Mouse (Mus musculus): ENCODE data around the gene Sp2.

DNA sequence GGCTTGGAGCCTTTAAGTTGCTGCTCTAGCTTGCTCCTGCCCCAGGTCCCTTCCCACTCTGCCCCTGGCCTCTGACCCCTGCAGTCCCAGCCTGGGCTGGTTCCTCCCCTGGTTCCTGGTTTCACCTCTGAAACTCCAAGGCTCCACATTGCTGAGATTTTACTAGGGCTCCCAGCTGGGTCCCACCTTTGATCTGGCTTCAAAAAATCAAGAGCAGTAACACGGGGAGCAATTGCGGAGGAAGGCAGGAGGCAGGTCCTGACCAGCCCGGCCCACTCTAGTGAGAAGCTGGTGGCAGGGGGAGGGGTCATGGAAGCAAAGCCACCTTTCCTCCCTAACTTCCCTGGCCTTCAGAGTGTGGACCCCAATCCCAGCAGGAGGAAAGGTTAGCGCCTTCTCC lies 2.1 kb upstream of the Sp2 start:
- TF ChIP-seq POLR2A (IDR thresholded peaks at IDR 0.05; ENCODE audit: extremely low read depth, insufficient read depth, low read length) = no peak
- no peak for TF ChIP-seq CTCF (IDR thresholded peaks at IDR 0.05; ENCODE audit: extremely low read depth, insufficient read depth, low read length)

Data from cortical plate, adult 2 months (tissue).